Mouse (Mus musculus): ENCODE data around the gene Sgpp2.

Gene Sgpp2

GRCm38 (mm10) chr1:78338212-78338611, 28.1 kb downstream of the Sgpp2 start:
- DNase-seq (ENCODE audit: low read depth in 1 of 2, low spot score in 2 of 2), result no peak

- DNase-seq (ENCODE audit: low read depth in 1 of 2, low spot score in 2 of 2), result no peak
These were observed 29.8 kb downstream of the Sgpp2 start for GRCm38 (mm10) chr1:78339941-78340340.

- DNase-seq (ENCODE audit: low read depth in 1 of 2, low spot score in 2 of 2), result no peak
These were observed 30.4 kb downstream of the Sgpp2 start for GRCm38 (mm10) chr1:78340584-78340983.

GRCm38 (mm10) chr1:78347317-78347806, 37.2 kb downstream of the Sgpp2 start:
- DNase-seq (ENCODE audit: low read depth in 1 of 2, low spot score in 2 of 2), result no peak

GRCm38 (mm10) chr1:78349219-78349618, 39.1 kb downstream of the Sgpp2 start:
- DNase-seq (ENCODE audit: low read depth in 1 of 2, low spot score in 2 of 2), result no peak

- no peak for DNase-seq (ENCODE audit: low read depth in 1 of 2, low spot score in 2 of 2)
These were observed 43.1 kb downstream of the Sgpp2 start for GRCm38 (mm10) chr1:78353254-78353653.

- DNase-seq (ENCODE audit: low read depth in 1 of 2, low spot score in 2 of 2), result no peak
These were observed 45.0 kb downstream of the Sgpp2 start for GRCm38 (mm10) chr1:78355123-78355522.

GRCm38 (mm10) chr1:78357415-78357814, 47.3 kb downstream of the Sgpp2 start:
- no peak for DNase-seq (ENCODE audit: low read depth in 1 of 2, low spot score in 2 of 2)

GRCm38 (mm10) chr1:78357868-78358267, 47.7 kb downstream of the Sgpp2 start:
- DNase-seq (ENCODE audit: low read depth in 1 of 2, low spot score in 2 of 2), result no peak

- DNase-seq (ENCODE audit: low read depth in 1 of 2, low spot score in 2 of 2), result no peak
These were observed 54.1 kb downstream of the Sgpp2 start for GRCm38 (mm10) chr1:78363965-78364889.

- DNase-seq (ENCODE audit: low read depth in 1 of 2, low spot score in 2 of 2), result no peak
These were observed 57.7 kb downstream of the Sgpp2 start for GRCm38 (mm10) chr1:78367806-78368205.

GRCm38 (mm10) chr1:78370121-78370520, 60.0 kb downstream of the Sgpp2 start:
- no peak for DNase-seq (ENCODE audit: low read depth in 1 of 2, low spot score in 2 of 2)

- DNase-seq (ENCODE audit: low read depth in 1 of 2, low spot score in 2 of 2), result no peak
These were observed 61.6 kb downstream of the Sgpp2 start for GRCm38 (mm10) chr1:78371569-78372236.

- DNase-seq (ENCODE audit: low read depth in 1 of 2, low spot score in 2 of 2), result no peak
These were observed 62.2 kb downstream of the Sgpp2 start for GRCm38 (mm10) chr1:78372316-78372715.

GRCm38 (mm10) chr1:78373836-78374235, 63.7 kb downstream of the Sgpp2 start:
- DNase-seq (ENCODE audit: low read depth in 1 of 2, low spot score in 2 of 2), result no peak

- no peak for DNase-seq (ENCODE audit: low read depth in 1 of 2, low spot score in 2 of 2)
These were observed 64.9 kb downstream of the Sgpp2 start for GRCm38 (mm10) chr1:78375058-78375457.

GRCm38 (mm10) chr1:78380950-78381349, 70.8 kb downstream of the Sgpp2 start:
- no peak for DNase-seq (ENCODE audit: low read depth in 1 of 2, low spot score in 2 of 2)

GRCm38 (mm10) chr1:78387854-78388253, 77.7 kb downstream of the Sgpp2 start:
- DNase-seq (ENCODE audit: low read depth in 1 of 2, low spot score in 2 of 2), result no peak

- no peak for DNase-seq (ENCODE audit: low read depth in 1 of 2, low spot score in 2 of 2)
These were observed 78.7 kb downstream of the Sgpp2 start for GRCm38 (mm10) chr1:78388848-78389247.

GRCm38 (mm10) chr1:78395191-78395735, 85.1 kb downstream of the Sgpp2 start:
- DNase-seq (ENCODE audit: low read depth in 1 of 2, low spot score in 2 of 2), result no peak

- DNase-seq (ENCODE audit: low read depth in 1 of 2, low spot score in 2 of 2), result no peak
These were observed 85.6 kb downstream of the Sgpp2 start for GRCm38 (mm10) chr1:78395737-78396136.
